ENCODE assay signal across 9 mouse cellular contexts in genomic region chr15:78184855-78185254, GRCm38 (mm10). TPM values are rescaled to one million over a fixed set of nuclear protein-coding genes. Genes with fewer than 3 reads are reported as not detected.
DNase-seq lines count a peak whose midpoint lies in the region; ATAC-seq and TF ChIP-seq lines count a peak whose summit lies in the region.
"Had no signal": no experiment of that assay in that cellular context is flagged by ENCODE, and none has a peak within 500 bp of the region (broad histone marks: within the 10 kb centered on the region; RNA-seq: fewer than 3 reads in every experiment).

No protein-coding gene starts in this region.

- no peaks in the 10 kb centered on the region for H3K36me3 ChIP-seq in forebrain, embryonic 15.5 days
- H3K36me3 ChIP-seq in midbrain, embryonic 12.5 days, result no peaks in the 10 kb centered on the region

- TF ChIP-seq POLR2A in lung, adult 2 months (IDR thresholded peaks at IDR 0.05; ENCODE audit: borderline replicate concordance, extremely low read depth, low read depth, low read length), result no peak

- 0 out of 2 replicates have a peak, but pooled peaks have one; percentile 17 for TF ChIP-seq CTCF in lung, adult 2 months (IDR thresholded peaks at IDR 0.05; ENCODE audit: insufficient read depth, low read length)

- DNase-seq in lung, adult 2 months, result no peak
- DNase-seq in lung, postnatal 25 days (ENCODE audit: low spot score), result no peak
- peak; percentile 66 for DNase-seq in adrenal gland, postnatal 10 days
- peak; percentile 21 for DNase-seq in kidney, postnatal 14 days
- peak; percentile 67 for DNase-seq in thymus, postnatal 0 days (ENCODE audit: low spot score)

- H3K9ac ChIP-seq in forebrain, embryonic 15.5 days (replicated peaks), result no peak overlapping the region
- H3K9ac ChIP-seq in midbrain, embryonic 12.5 days (replicated peaks), result no peak overlapping the region

- no peak overlapping the region for H3K27ac ChIP-seq in forebrain, embryonic 15.5 days (replicated peaks)
- no peak overlapping the region for H3K27ac ChIP-seq in midbrain, embryonic 12.5 days (replicated peaks)

- H3K4me2 ChIP-seq in forebrain, embryonic 15.5 days (replicated peaks), result no peak overlapping the region
- H3K4me2 ChIP-seq in midbrain, embryonic 12.5 days (replicated peaks), result peak overlapping the region; percentile 18

- peak; percentile 75 for ATAC-seq in forebrain, embryonic 15.5 days (replicated peaks)
- peak; percentile 90 for ATAC-seq in midbrain, embryonic 12.5 days (ENCODE audit: low FRiP score, low read depth)
- ATAC-seq in erythroid progenitor cell, adult 5-6 weeks (replicated peaks; ENCODE audit: low FRiP score, poor library complexity, severe bottlenecking), result no peak

- H3K9me3 ChIP-seq in forebrain, embryonic 15.5 days, result no peaks in the 10 kb centered on the region
- H3K9me3 ChIP-seq in midbrain, embryonic 12.5 days, result no peaks in the 10 kb centered on the region

- no peak overlapping the region for H3K4me3 ChIP-seq in lung, adult 2 months (replicated peaks; ENCODE audit: extremely low read depth, low read depth, low read length)
- no peak overlapping the region for H3K4me3 ChIP-seq in forebrain, embryonic 15.5 days
- no peak overlapping the region for H3K4me3 ChIP-seq in midbrain, embryonic 12.5 days
- H3K4me3 ChIP-seq: erythroblast, embryonic 14.5 days had no signal

- H3K4me1 ChIP-seq in lung, adult 2 months (ENCODE audit: control insufficient read depth, insufficient read depth, low read length), result no peaks in the 10 kb centered on the region
- peaks cover 21% of the 10 kb centered on the region for H3K4me1 ChIP-seq in forebrain, embryonic 15.5 days
- H3K4me1 ChIP-seq in midbrain, embryonic 12.5 days, result peaks cover 19% of the 10 kb centered on the region

- no peaks in the 10 kb centered on the region for H3K27me3 ChIP-seq in forebrain, embryonic 15.5 days
- peaks cover 11% of the 10 kb centered on the region for H3K27me3 ChIP-seq in midbrain, embryonic 12.5 days

- WGBS in lung, adult 2 months, result 2% methylated on average over 10 of the region's 10 CpGs
- WGBS in forebrain, embryonic 15.5 days, result 5% methylated on average over 10 of the region's 10 CpGs
- 5% methylated on average over 10 of the region's 10 CpGs for WGBS in midbrain, embryonic 12.5 days

RNA-seq across cellular contexts. Expression of gene Ift27, which starts 10.9 kb away (rescaled TPM):
- 42.1 and 52.9 TPM in 2 replicates for polyA plus RNA-seq in lung, adult 2 months (2012; rRNA removed)
- total RNA-seq in adrenal gland, postnatal 10 days (2021), result 10 to 100 TPM; 19.4 to 22.9 TPM
- polyA plus RNA-seq in forebrain, embryonic 15.5 days (2015; fragmentation: Nextera tagmentation; extraction: Ambion mirVana), result 118 and 120 TPM in 2 replicates
- 114 and 120 TPM in 2 replicates for polyA plus RNA-seq in midbrain, embryonic 12.5 days (2016; fragmentation: Nextera tagmentation; extraction: Ambion mirVana)
- 85.2 and 87.5 TPM in 2 replicates for polyA plus RNA-seq in thymus, postnatal 0 days (2015; fragmentation: Nextera tagmentation; extraction: Ambion mirVana)
- total RNA-seq in erythroid progenitor cell, adult 5-6 weeks (2015; ENCODE audit: low replicate concordance), result 19.7 and 41.4 TPM in 2 replicates
- 2.5 and 6.4 TPM in 2 replicates for total RNA-seq in erythroid progenitor cell, adult 5-6 weeks (2017; ENCODE audit: low replicate concordance)

RNA-seq across cellular contexts. Expression of gene Pvalb, which starts 21.3 kb away (rescaled TPM):
- 6.2 TPM in 1 of 2 replicates, not detected in the other for polyA plus RNA-seq in lung, adult 2 months (2012; rRNA removed)
- 100 to 1,000 TPM; 132 to 141 TPM for total RNA-seq in adrenal gland, postnatal 10 days (2021)
- polyA plus RNA-seq in forebrain, embryonic 15.5 days (2015; fragmentation: Nextera tagmentation; extraction: Ambion mirVana), result not detected in 2 replicates
- 0.38 TPM in 1 of 2 replicates, not detected in the other for polyA plus RNA-seq in midbrain, embryonic 12.5 days (2016; fragmentation: Nextera tagmentation; extraction: Ambion mirVana)
- polyA plus RNA-seq in thymus, postnatal 0 days (2015; fragmentation: Nextera tagmentation; extraction: Ambion mirVana), result 1.1 and 1.4 TPM in 2 replicates
- not detected in 2 replicates for total RNA-seq in erythroid progenitor cell, adult 5-6 weeks (2015; ENCODE audit: low replicate concordance)
- not detected in 2 replicates for total RNA-seq in erythroid progenitor cell, adult 5-6 weeks (2017; ENCODE audit: low replicate concordance)
- polyA plus RNA-seq: erythroblast, embryonic 14.5 days had no signal

RNA-seq across cellular contexts. Expression of gene Ncf4, which starts 59.7 kb away (rescaled TPM):
- polyA plus RNA-seq in lung, adult 2 months (2012; rRNA removed), result 18.9 and 23.0 TPM in 2 replicates
- 1 to 10 TPM; 4.1 to 6.3 TPM for total RNA-seq in adrenal gland, postnatal 10 days (2021)
- polyA plus RNA-seq in forebrain, embryonic 15.5 days (2015; fragmentation: Nextera tagmentation; extraction: Ambion mirVana), result 0.87 and 1.1 TPM in 2 replicates
- polyA plus RNA-seq in midbrain, embryonic 12.5 days (2016; fragmentation: Nextera tagmentation; extraction: Ambion mirVana), result 3.7 and 4.6 TPM in 2 replicates
- 18.5 and 19.8 TPM in 2 replicates for polyA plus RNA-seq in thymus, postnatal 0 days (2015; fragmentation: Nextera tagmentation; extraction: Ambion mirVana)
- total RNA-seq in erythroid progenitor cell, adult 5-6 weeks (2015; ENCODE audit: low replicate concordance), result 37.7 and 61.6 TPM in 2 replicates
- total RNA-seq in erythroid progenitor cell, adult 5-6 weeks (2017; ENCODE audit: low replicate concordance), result 27.7 and 54.2 TPM in 2 replicates

Comparison
In these comparisons a context has a peak if more than half of its experiments do, and no peak if none do; other contexts are left out.
1. DNase-seq: peak in adrenal gland, postnatal 10 days (single experiment), kidney, postnatal 14 days (single experiment) and thymus, postnatal 0 days (single experiment); none in lung, adult 2 months (single experiment) and lung, postnatal 25 days (single experiment).